Mouse (Mus musculus) frontal cortex, adult 2 months (tissue): Measurements from ENCODE around the gene Kdm3a. TPM values are rescaled to one million over a fixed set of nuclear protein-coding genes. Genes with fewer than 3 reads are reported as not detected.

Source experiments
- DNase-seq, 2 experiments: peaks; one replicate each; pipeline ENCODE4 v3.0.0; 2022; ENCODE audit warnings: low spot score in 1 of 2; ENCODE audit errors: extremely low spot score in 1 of 2
- polyA plus RNA-seq: library from polyadenylated mRNA; depleted of rRNA; stranded (reverse); fragments of >200 nt; gene quantifications from 2 replicates; pipeline ENCODE4 v1.2.3, GENCODE M21; 2012; rRNA removed

Kdm3a gene
- polyA plus RNA-seq, 1 experiment, result 38.4 TPM

DNA sequence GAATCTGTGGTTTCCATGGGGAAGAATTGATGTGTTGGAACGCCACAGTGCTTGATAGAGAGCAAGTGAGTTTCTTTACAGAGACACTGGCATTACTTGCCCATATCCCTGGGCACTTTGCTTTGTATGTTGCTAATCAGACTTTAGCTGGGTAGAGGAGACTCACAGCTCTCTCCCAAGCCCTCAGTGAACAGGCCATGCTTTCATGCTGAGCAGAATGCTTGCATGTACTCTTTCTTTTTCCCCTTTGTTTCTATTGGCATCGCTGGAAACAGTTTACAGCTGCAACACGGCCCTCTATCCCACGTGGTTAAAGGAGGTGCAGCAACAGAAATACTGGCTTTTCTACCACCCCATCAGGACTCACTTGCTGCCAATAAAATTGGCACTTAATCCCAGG, 49.6 kb downstream of the Kdm3a start:
- no peak for DNase-seq

DNA sequence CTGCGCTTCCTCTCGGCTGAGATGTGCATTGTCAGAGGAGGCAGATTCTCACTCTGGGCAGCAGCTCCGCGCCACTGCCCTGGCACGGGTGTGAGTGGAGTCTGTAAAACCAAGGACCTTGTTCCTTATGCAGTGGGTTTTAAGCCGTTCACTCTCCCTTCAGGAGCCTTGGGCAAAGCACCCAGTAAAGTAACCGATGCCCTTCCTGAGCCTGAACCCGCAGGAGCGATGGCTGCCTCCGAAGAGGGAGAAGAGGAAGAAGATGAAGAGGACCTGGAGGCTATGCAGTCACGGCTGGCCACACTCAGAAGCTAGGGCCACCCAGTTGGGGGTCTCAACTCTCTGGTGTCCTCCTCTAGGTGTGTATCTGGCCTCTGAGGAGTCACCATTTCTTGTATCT, 53.3 kb downstream of the Kdm3a start:
- no peak for DNase-seq

DNA sequence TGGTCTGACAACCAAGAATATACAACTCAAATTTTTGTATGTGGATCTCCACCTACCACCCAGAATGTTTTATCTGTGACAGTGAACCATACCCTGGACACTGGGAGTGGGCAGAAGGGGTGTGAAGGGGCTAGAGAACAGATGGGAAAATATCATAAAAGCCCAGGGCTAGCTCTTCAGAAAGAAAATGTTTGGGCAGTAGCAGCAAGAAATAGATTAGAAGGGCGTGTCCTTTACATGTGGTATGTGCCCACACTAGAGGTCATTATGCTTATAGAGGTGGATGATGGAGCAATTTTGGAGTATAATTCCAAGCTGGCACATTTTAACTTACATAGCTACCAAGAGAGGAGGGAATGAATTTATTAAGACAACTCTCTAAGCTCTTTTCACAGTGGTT, 57.4 kb downstream of the Kdm3a start:
- no peak for DNase-seq

DNA sequence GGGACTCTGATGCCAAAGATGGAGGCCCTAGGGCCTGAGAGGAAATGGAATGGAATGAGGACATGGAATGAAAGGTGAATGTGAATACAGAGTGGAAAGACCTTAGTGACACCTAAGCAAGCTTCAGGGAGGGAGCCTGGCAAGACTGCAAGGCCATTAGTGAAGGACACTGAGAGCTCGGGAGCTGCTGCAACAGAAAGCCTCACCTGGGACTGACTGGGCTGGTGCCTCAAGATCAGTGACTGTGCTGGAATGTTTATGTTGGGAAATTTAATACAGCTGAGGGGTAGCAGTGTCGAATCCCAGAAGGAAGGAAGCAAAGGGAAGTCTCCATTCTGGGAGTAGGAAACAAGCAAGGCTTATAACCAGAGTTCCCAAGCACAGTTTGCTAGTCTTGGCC, 63.8 kb downstream of the Kdm3a start:
- DNase-seq, result no peak

DNA sequence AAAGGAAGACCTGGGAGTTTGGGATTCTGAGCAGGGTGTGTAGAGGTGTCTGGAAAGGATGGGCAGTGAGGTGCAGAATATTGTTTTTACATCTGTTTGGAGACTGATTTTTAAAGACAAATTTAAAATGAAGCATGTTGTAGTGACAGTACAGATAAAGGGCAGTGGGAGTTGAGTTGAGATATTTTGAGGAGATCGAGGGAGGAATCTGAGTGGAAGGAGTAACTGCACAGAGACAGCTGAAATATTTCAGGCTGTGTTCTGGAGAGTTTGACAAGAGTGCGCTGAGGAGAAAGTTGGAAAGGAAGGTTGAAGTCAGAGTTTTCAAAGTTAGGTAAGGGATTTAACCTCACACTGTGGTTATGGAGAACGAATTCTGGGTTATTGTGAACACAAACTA, 64.2 kb downstream of the Kdm3a start:
- DNase-seq, result peak in 1 of 2 experiments; percentile 48

DNA sequence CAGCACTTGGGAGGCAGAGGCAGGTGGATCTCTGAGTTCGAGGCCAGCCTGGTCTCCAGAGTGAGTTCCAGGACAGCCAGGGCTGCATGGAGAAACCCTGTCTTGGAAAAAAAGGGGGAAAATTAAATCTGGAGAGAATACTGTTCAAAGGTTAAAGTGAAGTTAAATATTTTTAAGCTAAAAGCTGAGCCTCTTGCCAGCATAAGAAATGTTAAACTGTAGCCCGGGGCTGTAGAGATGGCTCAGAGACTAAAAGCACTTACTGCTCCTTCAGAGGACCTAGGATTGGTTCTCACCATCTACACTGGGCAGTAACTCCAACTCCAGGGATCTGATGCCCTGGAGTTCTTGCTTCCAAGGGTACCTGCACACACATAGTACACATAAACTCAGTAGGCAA, 76.0 kb downstream of the Kdm3a start:
- DNase-seq, result no peak

DNA sequence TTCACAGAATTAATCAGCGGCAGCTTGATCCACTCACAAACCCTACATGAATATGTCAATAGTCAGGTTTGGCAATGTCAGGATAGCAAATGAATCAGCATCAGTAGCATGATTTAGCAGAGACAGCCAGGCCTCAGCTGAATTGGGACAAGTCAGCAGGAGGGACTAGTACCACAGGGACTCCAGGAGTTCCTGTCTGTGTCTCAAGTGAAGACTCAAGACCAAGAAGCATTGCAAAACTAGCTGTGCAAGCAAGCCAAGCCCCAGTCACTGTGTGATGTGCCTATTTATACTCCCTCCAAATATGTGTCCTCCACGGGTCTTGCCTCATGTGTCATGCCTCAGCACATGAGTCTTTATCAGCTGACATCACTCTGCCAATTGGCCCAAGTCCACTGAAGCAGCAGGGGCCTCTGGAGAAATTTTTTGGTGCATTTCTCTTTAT, 77.3 kb downstream of the Kdm3a start:
- no peak for DNase-seq

DNA sequence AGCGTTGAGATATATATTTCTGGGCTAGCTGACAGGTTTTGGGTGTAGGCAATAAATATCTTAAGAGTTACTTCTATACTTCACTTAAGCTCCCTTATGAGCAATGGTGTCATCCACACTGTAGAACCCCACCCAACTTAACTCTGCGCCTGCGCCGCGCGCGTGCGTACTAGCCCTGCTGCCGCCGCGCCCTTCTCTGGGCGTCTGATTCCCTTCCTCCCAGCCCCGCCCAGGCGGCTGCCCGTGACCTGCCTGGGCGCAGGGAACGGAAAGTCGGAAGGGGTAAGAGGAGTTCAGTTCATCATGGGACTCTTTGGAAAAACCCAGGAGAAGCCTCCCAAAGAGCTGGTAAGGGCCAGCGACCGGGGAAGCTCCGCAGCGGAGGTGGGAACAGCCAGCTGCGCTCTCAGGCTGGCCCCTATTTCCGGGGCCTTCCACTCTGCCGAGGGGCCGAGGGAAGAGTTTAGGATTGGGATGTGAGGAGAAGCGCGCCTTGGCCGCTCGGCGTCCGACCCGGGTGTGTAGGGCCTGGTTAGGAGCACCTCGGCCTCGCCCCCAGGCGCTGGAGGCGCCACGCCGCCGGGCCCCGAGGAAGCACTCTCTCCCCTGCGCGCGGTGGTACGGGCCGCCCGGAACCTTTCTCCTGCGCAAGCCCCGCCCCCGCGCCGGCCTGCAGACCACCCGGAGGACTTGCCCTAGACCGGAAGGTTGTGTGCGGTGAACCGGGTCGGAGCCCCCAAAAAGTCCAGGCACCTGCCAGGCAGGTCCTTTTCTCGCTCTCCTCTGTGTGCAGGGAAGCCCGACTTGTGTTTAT, 88.9 kb downstream of the Kdm3a start, which contains the start of gene Chmp3:
Gene Chmp3 (plus strand): TSS at position 112 of the 814 bp plus-strand sequence.
- DNase-seq, result peak; percentile 91 to 97

Other genes with a start within 250 kb of the Kdm3a start
- 67.5 and 67.8 TPM in 2 replicates for gene Rmnd5a, start 192.4 kb downstream of the Kdm3a start, polyA plus RNA-seq
- gene Rnf103, start 139.1 kb downstream of the Kdm3a start, polyA plus RNA-seq, result 33.2 and 34.8 TPM in 2 replicates
- gene Chmp3, start 89.2 kb downstream of the Kdm3a start, polyA plus RNA-seq, result 101 and 114 TPM in 2 replicates
- 72.4 and 82.5 TPM in 2 replicates for gene Reep1, start 74.6 kb upstream of the Kdm3a start, polyA plus RNA-seq
- gene Mrpl35, start 194.0 kb upstream of the Kdm3a start, polyA plus RNA-seq, result 16.6 and 18.4 TPM in 2 replicates
- 85.1 and 92.1 TPM in 2 replicates for gene Immt, start 198.3 kb upstream of the Kdm3a start, polyA plus RNA-seq